Mouse (Mus musculus): ENCODE measurements at regions not wholly inside any gene's neighbourhood (a gene's known extent, or its start where the extent isn't known, plus 50 kb on each side); places are given as distances from the start of the nearest gene placed in this dataset.

GRCm38 (mm10) chr19:15217387-15217786, 619.5 kb upstream of the Tle4 start:
- TF ChIP-seq CTCF (conservative IDR thresholded peaks at IDR 0.05; ENCODE audit: low read length) = no peak
- TF ChIP-seq POU5F1 (IDR thresholded peaks at IDR 0.05; ENCODE audit: borderline replicate concordance, low read length) = no peak
